30 mouse cellular contexts compared by ENCODE assay signal in the genomic region with DNA sequence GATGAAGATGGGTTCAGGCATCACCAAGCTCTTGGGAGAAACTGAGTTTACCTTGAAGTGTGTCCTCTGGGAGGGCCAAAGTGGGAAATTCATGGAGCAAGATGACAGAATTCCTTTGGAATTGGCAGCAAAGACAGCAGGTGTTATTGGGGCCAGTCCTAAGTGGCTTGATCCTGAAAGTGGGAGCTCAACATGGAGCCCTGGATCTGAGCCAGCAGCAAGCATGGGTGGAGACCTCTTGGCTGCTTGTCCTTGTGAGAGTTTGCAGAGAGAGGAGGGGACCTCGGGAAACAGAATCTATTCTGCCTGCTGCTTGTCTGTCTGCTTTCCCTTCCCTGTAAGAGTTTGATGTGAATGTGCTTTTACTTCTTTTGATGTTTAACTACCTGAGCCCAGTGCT. TPM values are rescaled to one million over a fixed set of nuclear protein-coding genes. Genes with fewer than 3 reads are reported as not detected.
DNase-seq lines count a peak whose midpoint lies in the region; ATAC-seq and TF ChIP-seq lines count a peak whose summit lies in the region.
"Had no signal": no experiment of that assay in that cellular context is flagged by ENCODE, and none has a peak within 500 bp of the region (broad histone marks: within the 10 kb centered on the region; RNA-seq: fewer than 3 reads in every experiment).

No protein-coding gene starts in this region.

- TF ChIP-seq CTCF in liver, postnatal 0 days (IDR thresholded peaks at IDR 0.05; ENCODE audit: low read depth): no peak

- no peak overlapping the region for H3K4me2 ChIP-seq in liver, postnatal 0 days (ENCODE audit: low read depth, low read length)
- H3K4me2 ChIP-seq: embryonic facial prominence, embryonic 13.5 days; forebrain, embryonic 15.5 days; limb, embryonic 12.5 days; liver, embryonic 15.5 days; midbrain, embryonic 11.5 days had no signal

- no peaks in the 10 kb centered on the region for H3K36me3 ChIP-seq in liver, postnatal 0 days (replicated peaks; ENCODE audit: insufficient read depth, low read length)
- H3K36me3 ChIP-seq: embryonic facial prominence, embryonic 13.5 days; forebrain, embryonic 10.5 days; forebrain, embryonic 15.5 days; limb, embryonic 12.5 days; liver, embryonic 15.5 days had no signal

- H3K4me3 ChIP-seq in liver, postnatal 0 days (ENCODE audit: low read depth, low read length): no peak overlapping the region
- H3K4me3 ChIP-seq: embryonic facial prominence, embryonic 13.5 days; forebrain, embryonic 10.5 days; forebrain, embryonic 15.5 days; gastrocnemius, adult 2 months; limb, embryonic 12.5 days; liver, embryonic 15.5 days had no signal

- WGBS in liver, postnatal 0 days (ENCODE audit: insufficient replicate concordance): 30% methylated on average over 1 of the region's 1 CpGs

- no peaks in the 10 kb centered on the region for H3K27me3 ChIP-seq in liver, postnatal 0 days (ENCODE audit: insufficient read depth, low read length)
- H3K27me3 ChIP-seq: embryonic facial prominence, embryonic 13.5 days; forebrain, embryonic 15.5 days; limb, embryonic 12.5 days; liver, embryonic 15.5 days had no signal

- H3K4me1 ChIP-seq in liver, postnatal 0 days (ENCODE audit: insufficient read depth): no peaks in the 10 kb centered on the region
- H3K4me1 ChIP-seq: embryonic facial prominence, embryonic 13.5 days; forebrain, embryonic 10.5 days; forebrain, embryonic 15.5 days; limb, embryonic 12.5 days; liver, embryonic 15.5 days had no signal

- H3K9ac ChIP-seq in liver, postnatal 0 days (replicated peaks): no peak overlapping the region
- H3K9ac ChIP-seq: embryonic facial prominence, embryonic 13.5 days; forebrain, embryonic 15.5 days; limb, embryonic 12.5 days; liver, embryonic 15.5 days had no signal

- H3K9me3 ChIP-seq in liver, postnatal 0 days (ENCODE audit: low read length): no peaks in the 10 kb centered on the region
- H3K9me3 ChIP-seq: embryonic facial prominence, embryonic 13.5 days; forebrain, embryonic 15.5 days; limb, embryonic 12.5 days; liver, embryonic 15.5 days had no signal

- TF ChIP-seq EP300 in liver, postnatal 0 days (IDR thresholded peaks at IDR 0.05; ENCODE audit: low read depth): no peak

- DNase-seq in cerebellum, postnatal 25 days: peak; percentile 18 to 52
- no peak for DNase-seq in cerebellum, adult 18-20 months
- peak; percentile 3 to 6 for DNase-seq in kidney, postnatal 4 days
- no peak for DNase-seq in kidney, adult 18-20 months
- DNase-seq in testis, postnatal 10 days (ENCODE audit: low spot score): peak; percentile 44
- DNase-seq in testis, postnatal 14 days (ENCODE audit: low spot score): no peak
- no peak for DNase-seq in liver, postnatal 0 days
- DNase-seq: B cell, adult 2 months; gastrocnemius, adult 2 months; heart, postnatal 14 days; kidney, adult 8-10 months; layer of hippocampus, adult 9-11 months; spleen, adult 18-20 months; thymus, postnatal 4 days had no signal

- ATAC-seq in liver, postnatal 0 days: no peak
- ATAC-seq: forebrain, embryonic 15.5 days; hindbrain, embryonic 16.5 days; lung, postnatal 0 days; midbrain, embryonic 16.5 days had no signal

- H3K27ac ChIP-seq in liver, postnatal 0 days (ENCODE audit: low read depth): no peak overlapping the region
- H3K27ac ChIP-seq: embryonic facial prominence, embryonic 13.5 days; forebrain, embryonic 10.5 days; forebrain, embryonic 15.5 days; gastrocnemius, adult 2 months; kidney, postnatal 0 days; limb, embryonic 12.5 days; liver, embryonic 15.5 days had no signal

RNA-seq across cellular contexts. Expression of gene Ugt2b34, which starts 34.9 kb away (rescaled TPM):
- 102 and 108 TPM in 2 replicates for polyA plus RNA-seq in liver, postnatal 0 days (2015; fragmentation: Nextera tagmentation; extraction: Ambion mirVana)
- polyA plus RNA-seq: forebrain, embryonic 10.5 days; forebrain, embryonic 15.5 days; gonadal fat pad, adult 2 months; heart, embryonic 14.5 days; hindbrain, embryonic 11.5 days; hindbrain, embryonic 16.5 days; limb, embryonic 12.5 days; lung, postnatal 0 days; midbrain, embryonic 11.5 days; midbrain, embryonic 16.5 days; neural tube, embryonic 11.5 days had no signal

RNA-seq across cellular contexts. Expression of gene Ugt2b1, which starts 54.5 kb away (rescaled TPM):
- polyA plus RNA-seq in liver, postnatal 0 days (2015; fragmentation: Nextera tagmentation; extraction: Ambion mirVana): 8.6 and 12.0 TPM in 2 replicates
- polyA plus RNA-seq: embryonic facial prominence, embryonic 13.5 days; forebrain, embryonic 10.5 days; forebrain, embryonic 15.5 days; heart, embryonic 14.5 days; hindbrain, embryonic 11.5 days; hindbrain, embryonic 16.5 days; intestine, embryonic 14.5 days; kidney, postnatal 0 days; limb, embryonic 12.5 days; lung, postnatal 0 days; midbrain, embryonic 11.5 days; midbrain, embryonic 16.5 days; neural tube, embryonic 11.5 days; stomach, embryonic 16.5 days had no signal

Comparison
In these comparisons a context has a peak if more than half of its experiments do, and no peak if none do; other contexts are left out.
1. DNase-seq: peak in cerebellum, postnatal 25 days (2 of 2), kidney, postnatal 4 days (2 of 2) and testis, postnatal 10 days (single experiment); none in cerebellum, adult 18-20 months (0 of 2), kidney, adult 18-20 months (single experiment), testis, postnatal 14 days (single experiment) and liver, postnatal 0 days (single experiment).